Mouse (Mus musculus) brain, adult 2 months (tissue): ENCODE data around the gene Hykk.

Experiments used
- DNase-seq: peaks from one replicate; pipeline ENCODE4 v3.0.0; 2011; ENCODE audit warnings: low read depth, low spot score

Gene Hykk

DNA sequence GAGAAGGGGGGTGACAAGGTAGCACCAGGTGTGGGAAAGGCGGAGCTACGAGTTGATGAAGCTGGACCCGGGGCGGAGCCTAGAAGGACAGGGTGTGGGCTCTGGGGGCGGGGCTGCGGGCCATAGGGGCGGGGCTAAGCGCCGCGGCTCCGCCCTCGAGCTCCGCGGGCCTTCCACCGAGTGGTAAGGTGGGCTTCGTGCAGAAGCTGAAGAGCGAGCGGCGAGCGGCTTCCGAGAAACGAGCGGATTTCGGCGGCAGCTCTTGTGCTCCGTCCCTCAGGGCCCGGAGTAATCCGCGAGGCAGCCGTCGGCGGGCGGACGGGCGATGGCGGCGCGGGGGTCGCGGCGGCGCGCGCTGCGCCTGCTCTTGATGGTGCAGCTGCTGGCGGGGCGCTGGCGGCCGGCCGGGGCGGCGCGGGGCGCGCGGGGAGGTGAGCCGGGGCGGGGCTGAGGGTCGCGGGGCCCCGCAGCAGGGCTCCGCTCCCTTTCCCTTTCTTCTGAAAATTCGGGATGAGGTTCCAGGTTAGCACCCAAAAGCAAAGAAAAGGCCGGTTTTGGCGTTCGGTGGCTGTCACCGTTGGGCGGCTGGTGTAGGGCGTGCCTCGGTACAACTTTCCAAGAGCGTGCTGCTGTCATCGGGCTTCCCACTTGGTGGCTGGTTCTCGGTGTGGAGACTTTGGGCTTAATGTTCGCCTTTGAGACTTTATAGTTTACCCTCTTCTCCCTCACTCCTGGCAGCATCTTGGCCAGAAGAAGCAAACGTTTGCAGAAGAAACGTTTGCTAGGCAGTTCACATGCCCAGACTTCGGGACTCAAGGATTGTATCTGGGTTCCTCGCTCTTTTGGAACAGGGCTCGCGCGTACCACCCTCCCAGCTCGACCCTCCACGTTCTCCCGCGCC is 64.5 kb downstream of the Hykk start:
- DNase-seq: peak; percentile 22

DNA sequence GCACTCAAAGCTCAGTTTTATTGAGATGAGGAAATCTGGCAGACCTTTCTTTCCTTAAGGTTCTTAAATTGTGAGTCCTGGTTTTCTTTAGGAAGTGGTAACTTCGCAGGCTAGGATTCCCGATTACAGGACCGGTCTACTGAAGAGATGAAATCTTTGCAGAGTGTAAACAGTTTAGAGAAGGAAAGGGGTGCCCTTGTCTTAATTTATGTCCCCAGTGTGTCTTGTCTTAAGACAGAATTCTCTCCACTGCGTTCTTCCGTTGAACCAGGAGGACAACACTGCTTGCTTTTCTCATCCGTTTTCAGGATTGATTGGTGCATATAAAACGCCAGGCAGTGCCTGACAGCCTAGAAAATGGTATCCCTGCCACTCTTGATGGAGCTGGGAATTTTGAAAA is 65.3 kb downstream of the Hykk start:
- DNase-seq: no peak

DNA sequence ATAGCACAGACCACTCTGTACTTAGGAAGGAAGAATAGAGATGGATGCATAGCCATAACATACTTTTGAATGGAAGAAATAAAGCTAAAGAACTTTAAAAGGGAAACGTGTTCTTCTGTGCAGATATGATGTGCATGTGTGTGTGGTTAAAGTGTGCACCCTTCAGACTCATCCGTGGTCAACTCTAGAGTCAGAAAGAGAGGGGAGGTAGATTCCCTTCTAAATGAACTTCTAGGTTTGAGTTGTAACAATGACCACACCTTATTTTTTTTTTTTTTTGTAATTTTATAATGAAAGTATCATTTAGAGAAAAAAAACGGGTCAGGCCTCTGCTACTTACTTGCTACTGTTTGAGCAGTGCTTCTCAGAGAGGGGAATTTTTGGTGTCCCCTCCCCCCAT is 73.3 kb downstream of the Hykk start:
- no peak for DNase-seq

DNA sequence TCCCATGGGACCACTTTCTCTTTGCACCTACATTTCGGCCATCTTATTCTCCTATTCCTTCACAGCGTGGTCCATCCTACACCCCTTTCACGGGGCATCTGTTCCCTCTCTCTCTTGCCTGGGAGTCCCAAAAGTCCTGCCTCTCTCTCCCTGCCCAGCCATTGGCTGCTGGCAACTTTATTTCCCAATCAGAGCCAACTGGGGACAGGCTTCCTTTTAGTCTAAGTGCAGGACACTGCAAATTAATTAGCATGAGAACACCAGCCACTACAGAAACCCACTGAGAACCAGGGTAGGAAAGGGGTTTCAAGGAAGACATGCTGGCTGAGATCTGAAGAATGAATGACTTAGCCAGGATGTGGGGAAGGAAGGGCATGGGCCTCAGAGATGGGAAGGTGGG is 77.3 kb downstream of the Hykk start:
- no peak for DNase-seq

DNA sequence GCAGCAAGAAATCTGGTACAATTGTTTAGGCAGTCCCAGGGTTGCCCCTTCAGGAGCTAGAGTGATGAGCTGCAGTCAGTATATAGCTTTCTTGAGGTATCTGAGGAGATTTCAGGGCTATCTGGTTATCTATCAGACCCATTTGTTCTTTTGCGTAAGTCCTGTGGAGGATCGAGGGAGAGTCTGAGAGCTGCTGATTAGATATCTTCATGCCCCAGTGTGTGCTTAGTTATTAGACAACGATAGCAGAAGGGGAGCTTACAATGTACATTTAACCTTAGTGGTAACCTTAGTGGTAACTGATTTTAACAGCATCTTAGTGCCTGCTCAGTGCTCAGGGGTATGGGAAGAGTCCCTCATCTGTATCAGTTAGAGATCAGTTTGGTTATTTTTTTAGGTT is 78.6 kb downstream of the Hykk start:
- no peak for DNase-seq
